Mouse (Mus musculus) spleen, postnatal 14 days (tissue): ENCODE measurements around the gene Gna14.

Source experiments
- DNase-seq, 2 experiments: peaks; one replicate each; pipeline ENCODE4 v3.0.0; 2021 to 2022; ENCODE audit warnings: low spot score in 2 of 2

The Gna14 gene

DNA sequence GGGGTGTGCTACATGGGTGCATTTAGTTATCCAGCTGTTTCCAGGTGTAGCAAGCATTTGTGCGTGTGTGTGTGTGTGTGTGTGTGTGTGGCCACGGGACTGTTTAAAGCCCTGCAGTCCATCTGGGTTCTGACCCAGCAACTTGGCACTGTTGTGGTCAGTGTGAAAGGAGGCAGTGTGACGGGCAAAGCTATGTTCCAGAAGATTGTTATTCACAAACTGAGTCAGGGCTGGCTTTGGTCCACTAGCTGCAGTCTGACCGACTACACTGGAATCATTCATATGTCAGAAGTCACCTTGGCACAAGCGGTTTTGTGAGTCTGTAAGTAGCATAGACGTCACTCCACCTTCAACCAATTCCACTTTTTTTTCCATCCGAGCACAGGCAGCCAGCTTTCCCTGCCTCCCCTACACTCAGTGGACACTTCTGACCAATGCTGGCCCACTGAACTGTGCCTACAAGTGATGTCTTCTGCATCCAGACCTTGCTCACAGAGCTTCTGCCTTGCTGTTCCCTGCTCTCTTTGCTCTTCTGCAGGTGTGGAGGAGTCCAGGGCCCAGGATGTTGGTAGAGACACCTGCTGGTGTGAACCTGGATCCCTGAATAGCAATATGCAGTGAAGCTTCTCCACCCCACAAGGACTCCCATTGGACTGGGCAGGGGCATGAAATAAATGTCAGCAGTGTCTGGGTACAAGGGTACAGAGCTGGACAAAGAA is 157.9 kb downstream of the Gna14 start:
- DNase-seq: no peak

DNA sequence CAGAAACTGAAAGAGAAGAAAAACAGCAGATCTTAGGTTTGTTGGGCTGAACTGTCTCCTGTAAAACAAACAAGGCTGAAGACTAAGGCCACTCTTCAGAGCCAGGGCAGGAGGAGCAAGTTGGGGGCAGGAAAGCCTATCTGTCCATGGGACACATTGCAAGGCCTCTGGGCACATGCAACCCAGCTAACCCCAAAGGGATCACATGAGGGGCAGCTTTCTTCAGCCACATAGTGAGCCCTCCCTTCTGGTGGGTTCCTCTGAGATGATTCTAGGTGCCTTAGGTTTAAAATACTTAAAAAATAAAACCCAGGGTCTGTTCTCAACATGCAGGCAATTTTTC is 158.4 kb downstream of the Gna14 start:
- no peak for DNase-seq

DNA sequence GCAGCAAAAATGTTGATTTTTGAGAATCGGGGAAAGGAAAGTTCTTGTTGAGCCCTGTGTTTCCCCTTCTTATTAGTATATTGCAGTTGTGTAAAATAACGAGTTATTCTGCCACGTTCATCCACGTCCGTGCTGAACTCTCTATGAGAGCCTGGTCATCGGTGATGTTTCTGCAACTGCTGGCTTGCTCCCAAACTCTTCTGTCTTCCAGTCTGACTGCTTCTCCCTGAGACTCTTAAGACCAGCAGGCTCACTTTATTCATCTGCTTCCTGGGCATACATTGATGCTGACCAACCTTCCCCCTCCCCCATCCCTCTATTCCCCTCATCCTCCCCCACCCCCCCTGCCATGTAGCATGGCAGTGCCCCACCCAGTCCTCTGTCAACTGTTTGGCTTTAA is 161.7 kb downstream of the Gna14 start:
- no peak for DNase-seq

DNA sequence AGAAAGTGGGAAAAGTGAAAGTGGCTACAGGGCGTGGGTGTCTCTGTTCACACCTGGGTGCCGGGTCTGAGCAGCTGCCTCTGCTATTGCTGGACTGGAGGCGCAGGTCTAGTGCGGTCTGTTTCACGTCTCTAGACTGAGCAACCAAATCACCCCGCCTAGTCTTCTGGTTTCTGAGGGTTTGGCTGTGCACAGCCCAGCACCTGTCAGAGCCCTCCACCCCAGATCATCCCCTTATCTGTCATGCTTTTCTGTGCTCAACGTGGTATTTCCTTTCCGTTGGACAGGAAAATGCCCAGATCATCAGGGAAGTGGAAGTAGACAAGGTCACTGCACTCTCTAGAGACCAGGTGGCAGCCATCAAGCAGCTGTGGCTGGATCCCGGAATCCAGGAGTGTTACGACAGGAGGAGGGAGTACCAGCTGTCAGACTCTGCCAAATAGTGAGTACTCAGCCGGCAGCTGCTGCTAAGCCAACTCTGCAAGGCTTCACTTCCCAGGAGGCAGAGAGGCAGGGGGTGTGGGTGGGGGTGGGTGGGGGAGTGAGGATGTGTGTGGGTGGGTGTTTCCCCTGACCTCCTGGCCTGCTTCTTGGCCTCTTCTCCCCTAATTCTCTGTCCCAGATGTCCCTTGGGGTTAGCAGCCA is 163.2 kb downstream of the Gna14 start:
- no peak for DNase-seq

DNA sequence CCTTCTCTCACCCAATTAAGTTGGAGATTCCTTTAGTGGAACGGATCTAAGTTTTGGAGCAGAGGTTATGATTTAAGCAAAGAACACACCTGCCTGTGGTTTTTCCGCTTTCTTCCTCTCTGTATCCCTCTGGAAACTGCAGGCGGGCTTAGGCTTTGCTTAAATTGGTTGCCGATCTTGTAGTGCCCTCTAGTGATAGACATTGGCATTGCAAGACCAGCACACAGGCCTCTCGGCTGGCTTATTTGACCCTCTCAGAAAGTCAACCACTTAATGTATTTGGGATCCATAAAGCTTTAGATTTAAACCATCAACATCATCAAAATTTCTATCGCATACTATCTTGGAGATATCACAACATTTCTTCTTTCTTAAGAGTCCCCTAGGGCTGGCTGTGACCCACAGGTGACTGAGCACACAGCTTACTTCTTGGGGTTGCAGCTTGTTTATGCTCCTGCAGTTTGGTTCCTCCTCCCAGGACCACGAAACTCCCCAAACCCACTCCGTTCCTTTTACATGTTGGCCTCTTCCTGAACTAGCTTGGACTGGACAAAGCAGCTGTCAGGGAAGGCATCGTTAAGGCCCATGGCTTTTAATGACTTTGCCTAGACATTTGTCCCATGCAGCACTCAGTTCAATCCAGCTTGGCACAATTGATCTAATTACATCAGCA is 163.9 kb downstream of the Gna14 start:
- DNase-seq: peak in 1 of 2 experiments; percentile 52

DNA sequence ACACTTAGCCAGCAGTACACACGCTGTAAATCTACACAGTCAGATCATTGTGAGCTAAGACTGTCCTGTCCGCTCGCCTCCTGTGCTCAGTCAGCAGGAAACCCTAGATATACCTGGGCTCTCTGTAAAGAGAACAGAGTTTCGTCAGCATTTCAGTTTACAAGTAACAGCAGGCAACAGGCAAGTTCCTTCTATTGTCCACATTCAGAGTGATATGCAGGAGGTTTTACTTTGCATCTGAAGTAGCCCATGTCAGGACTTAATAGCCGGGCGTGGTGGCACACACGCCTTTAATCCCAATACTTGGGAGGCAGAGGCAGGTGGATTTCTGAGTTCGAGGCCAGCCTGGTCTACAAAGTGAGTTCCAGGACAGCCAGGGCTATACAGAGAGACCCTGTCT is 166.5 kb downstream of the Gna14 start:
- DNase-seq: no peak

DNA sequence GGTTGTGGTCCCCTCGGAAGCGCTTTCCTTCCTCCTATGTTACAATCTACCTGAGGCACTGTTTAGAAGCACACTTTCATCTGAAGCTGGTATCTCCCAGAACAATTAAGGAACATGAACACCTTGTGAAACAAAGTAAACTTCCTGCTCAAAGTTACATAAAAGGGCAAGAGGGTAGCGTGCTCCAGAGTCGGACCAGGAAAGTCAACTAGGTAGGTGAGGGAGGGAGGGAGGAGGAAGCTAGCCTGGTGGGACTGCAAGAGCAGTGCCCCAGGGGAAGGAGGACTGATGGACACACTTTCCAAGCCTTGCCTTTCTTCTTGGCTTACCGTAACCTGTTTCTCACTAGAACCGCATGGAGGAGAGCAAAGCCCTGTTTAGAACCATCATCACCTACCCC is 172.1 kb downstream of the Gna14 start:
- DNase-seq: no peak

DNA sequence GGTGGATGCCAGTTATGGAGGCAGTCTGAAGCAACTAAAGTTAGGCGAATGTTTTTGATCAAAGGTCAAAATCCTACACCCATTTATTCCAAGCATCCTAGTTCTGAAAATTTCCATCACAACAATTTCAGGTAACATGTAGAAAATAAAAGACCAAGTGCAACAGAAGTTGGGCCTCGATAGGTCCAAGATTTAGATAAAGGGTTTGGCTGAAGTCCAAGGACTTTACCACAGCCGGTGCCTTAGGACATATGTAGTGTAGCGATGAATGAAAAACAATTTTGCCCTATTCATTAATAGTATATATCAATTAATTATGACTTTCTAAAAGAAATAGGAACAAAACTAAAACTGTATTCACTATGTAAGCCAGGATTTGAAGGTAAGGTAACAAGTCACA is 187.6 kb downstream of the Gna14 start:
- DNase-seq: no peak

DNA sequence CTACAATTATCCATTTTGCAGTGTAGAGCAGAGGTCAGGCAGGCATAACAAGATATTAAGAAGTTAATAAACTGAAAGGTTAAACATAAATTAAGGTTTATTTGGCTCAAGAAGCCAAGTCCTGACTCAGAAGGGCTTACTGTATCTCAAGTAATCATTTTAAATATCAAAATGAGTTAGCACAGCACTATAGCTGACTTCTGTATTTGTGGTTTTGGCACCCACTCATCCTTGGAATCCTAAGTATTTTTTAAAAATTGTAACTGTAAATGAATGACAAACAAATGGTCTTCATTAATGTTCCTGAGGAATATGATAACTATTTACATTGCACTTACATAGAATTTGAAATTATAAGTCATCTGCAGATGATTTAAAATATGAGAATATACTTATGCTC is 189.4 kb downstream of the Gna14 start:
- DNase-seq: no peak

DNA sequence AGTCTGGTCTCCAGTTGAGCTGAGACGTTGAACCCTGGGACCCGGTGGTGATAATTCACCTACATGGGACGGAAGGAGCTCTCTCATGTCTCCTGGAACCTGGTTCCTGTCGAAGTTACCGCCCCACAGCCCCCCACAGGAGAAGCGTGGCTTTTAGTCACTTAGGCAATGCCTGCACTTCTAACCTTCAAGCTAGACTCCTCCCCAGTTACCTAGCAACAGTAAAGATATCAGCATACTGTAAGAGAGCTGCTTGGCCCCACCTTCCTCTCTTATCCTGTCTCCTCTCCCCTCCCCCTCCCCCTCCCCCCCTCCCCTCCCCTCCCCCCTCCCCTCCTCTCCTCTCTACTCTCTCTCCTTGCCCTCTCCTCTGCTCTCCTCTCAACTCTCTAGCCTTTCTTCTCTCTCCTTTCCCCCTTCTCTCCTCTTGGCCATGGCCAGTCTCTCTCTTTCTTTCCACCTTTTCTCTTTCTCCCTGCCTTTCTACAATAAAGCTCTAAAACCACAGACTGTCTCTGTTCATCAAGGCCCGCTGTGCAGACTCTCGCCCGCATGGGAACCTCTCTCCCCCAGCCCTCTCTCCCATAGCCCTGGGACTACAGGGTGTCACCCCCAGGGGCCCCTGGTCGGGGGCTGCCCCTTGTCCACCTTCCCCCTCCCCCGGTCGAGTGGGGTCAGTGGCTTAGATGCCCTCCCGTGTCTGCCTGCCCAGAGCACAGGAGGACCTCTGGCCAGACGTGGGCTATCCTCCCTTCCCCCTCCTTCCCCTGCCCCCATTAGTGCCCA is 190.2 kb downstream of the Gna14 start:
- DNase-seq: no peak
